Mouse (Mus musculus): ENCODE results near the gene 1700057G04Rik. TPM values are rescaled to one million over a fixed set of nuclear protein-coding genes. Genes with fewer than 3 reads are reported as not detected.

The 1700057G04Rik gene
- polyA plus RNA-seq, 1 experiment from 2014 or later, result not detected

- no peak for TF ChIP-seq CTCF (IDR thresholded peaks at IDR 0.05)
- no peak for TF ChIP-seq EP300 (IDR thresholded peaks at IDR 0.05)
- peak; percentile 20; the same call in 1 of the 2 replicates for ATAC-seq
- Histone ChIP-seq H3K36me3 (ENCODE audit: insufficient read depth, low read length) (no peaks in the 10 kb centered on the region), H3K27ac (ENCODE audit: low read length) (no peak overlapping the region), H3K4me3 (ENCODE audit: low read depth, low read length) (no peak overlapping the region), H3K9ac (replicated peaks; ENCODE audit: low read depth) (no peak overlapping the region), H3K9me3 (ENCODE audit: low read length) (no peaks in the 10 kb centered on the region), H3K27me3 (replicated peaks; ENCODE audit: insufficient read depth, low read length) (no peaks in the 10 kb centered on the region), H3K4me2 (replicated peaks; ENCODE audit: low read depth, low read length) (no peak overlapping the region), H3K4me1 (ENCODE audit: insufficient read depth, low read depth, low read length) (peaks cover 4% of the 10 kb centered on the region; the same call in 1 of the 2 replicates)
- peak; percentile 57 for DNase-seq (ENCODE audit: low spot score)
- WGBS, result 32% methylated on average over 4 of the region's 4 CpGs
These were observed 38.2 kb upstream of the 1700057G04Rik start for GRCm38 (mm10) chr9:92270927-92271326.

GRCm38 (mm10) chr9:92272650-92273049, 36.5 kb upstream of the 1700057G04Rik start:
- 86% methylated on average over 4 of the region's 4 CpGs for WGBS
- H3K27ac ChIP-seq (ENCODE audit: low read length), result no peak overlapping the region
- H3K4me3 ChIP-seq (ENCODE audit: low read depth, low read length), result no peak overlapping the region
- no peak for TF ChIP-seq CTCF (IDR thresholded peaks at IDR 0.05)
- TF ChIP-seq EP300 (IDR thresholded peaks at IDR 0.05), result no peak
- H3K9ac ChIP-seq (replicated peaks; ENCODE audit: low read depth), result no peak overlapping the region
- H3K4me2 ChIP-seq (replicated peaks; ENCODE audit: low read depth, low read length), result no peak overlapping the region
- DNase-seq (ENCODE audit: low spot score), result no peak
- H3K36me3 ChIP-seq (ENCODE audit: insufficient read depth, low read length), result no peaks in the 10 kb centered on the region
- no peaks in the 10 kb centered on the region for H3K27me3 ChIP-seq (replicated peaks; ENCODE audit: insufficient read depth, low read length)
- no peaks in the 10 kb centered on the region for H3K9me3 ChIP-seq (ENCODE audit: low read length)
- H3K4me1 ChIP-seq (ENCODE audit: insufficient read depth, low read depth, low read length), result peaks cover 4% of the 10 kb centered on the region; the same call in 1 of the 2 replicates
- ATAC-seq, result no peak

GRCm38 (mm10) chr9:92273271-92273670, 35.9 kb upstream of the 1700057G04Rik start:
- H3K4me1 ChIP-seq (ENCODE audit: insufficient read depth, low read depth, low read length), result peaks cover 4% of the 10 kb centered on the region; the same call in 1 of the 2 replicates
- WGBS, result 85% methylated on average over 2 of the region's 2 CpGs

GRCm38 (mm10) chr9:92273956-92274762, 35.0 kb upstream of the 1700057G04Rik start:
- Histone ChIP-seq H3K4me2 (replicated peaks; ENCODE audit: low read depth, low read length) (no peak overlapping the region), H3K36me3 (ENCODE audit: insufficient read depth, low read length) (no peaks in the 10 kb centered on the region), H3K9ac (replicated peaks; ENCODE audit: low read depth) (no peak overlapping the region), H3K9me3 (ENCODE audit: low read length) (no peaks in the 10 kb centered on the region), H3K27ac (ENCODE audit: low read length) (no peak overlapping the region), H3K4me3 (ENCODE audit: low read depth, low read length) (no peak overlapping the region), H3K27me3 (replicated peaks; ENCODE audit: insufficient read depth, low read length) (no peaks in the 10 kb centered on the region), H3K4me1 (ENCODE audit: insufficient read depth, low read depth, low read length) (peaks cover 4% of the 10 kb centered on the region; the same call in 1 of the 2 replicates)
- TF ChIP-seq CTCF (IDR thresholded peaks at IDR 0.05) (no peak), EP300 (IDR thresholded peaks at IDR 0.05) (no peak)
- WGBS, result 23% methylated on average over 6 of the region's 6 CpGs
- no peak for ATAC-seq
- no peak for DNase-seq (ENCODE audit: low spot score)

More at GRCm38 (mm10) chr9:92273271-92273670, 35.9 kb upstream of the 1700057G04Rik start:
- Histone ChIP-seq H3K4me2 (replicated peaks; ENCODE audit: low read depth, low read length) (no peak overlapping the region), H3K36me3 (ENCODE audit: insufficient read depth, low read length) (no peaks in the 10 kb centered on the region), H3K27ac (ENCODE audit: low read length) (no peak overlapping the region), H3K9ac (replicated peaks; ENCODE audit: low read depth) (no peak overlapping the region), H3K4me3 (ENCODE audit: low read depth, low read length) (no peak overlapping the region), H3K9me3 (ENCODE audit: low read length) (no peaks in the 10 kb centered on the region), H3K27me3 (replicated peaks; ENCODE audit: insufficient read depth, low read length) (no peaks in the 10 kb centered on the region)
- TF ChIP-seq EP300 (IDR thresholded peaks at IDR 0.05) (no peak), CTCF (IDR thresholded peaks at IDR 0.05) (no peak)
- no peak for DNase-seq (ENCODE audit: low spot score)
- ATAC-seq, result no peak

GRCm38 (mm10) chr9:92275486-92276207, 33.5 kb upstream of the 1700057G04Rik start, which contains the start of gene Plscr2:
Plscr2 (plus strand) TSS chr9:92275602.
- WGBS, result 44% methylated on average over 9 of the region's 9 CpGs
- DNase-seq (ENCODE audit: low spot score) (peak; percentile 78), ATAC-seq (peak; percentile 87)
- peak within 1 kb of the TSS; percentile 13; the same call in 1 of the 2 replicates for H3K9ac ChIP-seq (replicated peaks; ENCODE audit: low read depth)
- peaks cover 4% of the 10 kb centered on the region; the same call in 1 of the 2 replicates for H3K4me1 ChIP-seq (ENCODE audit: insufficient read depth, low read depth, low read length)
- no peaks in the 10 kb centered on the region for H3K27me3 ChIP-seq (replicated peaks; ENCODE audit: insufficient read depth, low read length)
- H3K27ac ChIP-seq (ENCODE audit: low read length), result peak within 1 kb of the TSS; percentile 72
- TF ChIP-seq CTCF (IDR thresholded peaks at IDR 0.05) (no peak), EP300 (IDR thresholded peaks at IDR 0.05) (peak; percentile 82)
- H3K36me3 ChIP-seq (ENCODE audit: insufficient read depth, low read length), result no peaks in the 10 kb centered on the region
- H3K4me2 ChIP-seq (replicated peaks; ENCODE audit: low read depth, low read length), result peak within 1 kb of the TSS; percentile 48
- peak within 1 kb of the TSS; percentile 21 for H3K4me3 ChIP-seq (ENCODE audit: low read depth, low read length)
- no peaks in the 10 kb centered on the region for H3K9me3 ChIP-seq (ENCODE audit: low read length)

- peaks cover 4% of the 10 kb centered on the region; the same call in 1 of the 2 replicates for H3K4me1 ChIP-seq (ENCODE audit: insufficient read depth, low read depth, low read length)
- 0 out of 2 replicates have a peak overlapping the region, but pooled peaks have one; percentile 13 for H3K9ac ChIP-seq (replicated peaks; ENCODE audit: low read depth)
- no peaks in the 10 kb centered on the region for H3K27me3 ChIP-seq (replicated peaks; ENCODE audit: insufficient read depth, low read length)
- peak overlapping the region; percentile 72 for H3K27ac ChIP-seq (ENCODE audit: low read length)
- 30% methylated on average over 7 of the region's 7 CpGs for WGBS
- H3K4me2 ChIP-seq (replicated peaks; ENCODE audit: low read depth, low read length), result peak overlapping the region; percentile 48
- TF ChIP-seq CTCF (IDR thresholded peaks at IDR 0.05), result no peak
- TF ChIP-seq EP300 (IDR thresholded peaks at IDR 0.05), result no peak
- H3K36me3 ChIP-seq (ENCODE audit: insufficient read depth, low read length), result no peaks in the 10 kb centered on the region
- DNase-seq (ENCODE audit: low spot score) (no peak), ATAC-seq (no peak)
- H3K9me3 ChIP-seq (ENCODE audit: low read length), result no peaks in the 10 kb centered on the region
- peak overlapping the region; percentile 21; the same call in 1 of the 2 replicates for H3K4me3 ChIP-seq (ENCODE audit: low read depth, low read length)
These were observed 32.8 kb upstream of the 1700057G04Rik start for GRCm38 (mm10) chr9:92276360-92276759.
